Mouse (Mus musculus) monocyte, adult 5-6 weeks (primary cell): Measurements from ENCODE around the gene Glipr1l1. TPM values are rescaled to one million over a fixed set of nuclear protein-coding genes. Genes with fewer than 3 reads are reported as not detected.
"Not testable (repeated sequence)": the region's sequence is repeated elsewhere in the genome, so short reads cannot be mapped to it uniquely, and the experiment has no call there.

ENCODE experiments used
- ATAC-seq: fragments of 153-309, 156-312 bp; replicated peaks from 2 replicates; pipeline ENCODE4 v1.8.0; 2017; ENCODE audit warnings: mild to moderate bottlenecking; ENCODE audit not compliant: low TSS enrichment, insufficient number of reproducible peaks, severe bottlenecking, poor library complexity, low FRiP score
- total RNA-seq: library from RNA; stranded (forward); fragments of 200-1000, 200-491, 200-594 nt; gene quantifications from 3 replicates; pipeline ENCODE4 v1.2.3, GENCODE M21; 2017

Gene Glipr1l1
- total RNA-seq = not detected in 3 replicates

DNA sequence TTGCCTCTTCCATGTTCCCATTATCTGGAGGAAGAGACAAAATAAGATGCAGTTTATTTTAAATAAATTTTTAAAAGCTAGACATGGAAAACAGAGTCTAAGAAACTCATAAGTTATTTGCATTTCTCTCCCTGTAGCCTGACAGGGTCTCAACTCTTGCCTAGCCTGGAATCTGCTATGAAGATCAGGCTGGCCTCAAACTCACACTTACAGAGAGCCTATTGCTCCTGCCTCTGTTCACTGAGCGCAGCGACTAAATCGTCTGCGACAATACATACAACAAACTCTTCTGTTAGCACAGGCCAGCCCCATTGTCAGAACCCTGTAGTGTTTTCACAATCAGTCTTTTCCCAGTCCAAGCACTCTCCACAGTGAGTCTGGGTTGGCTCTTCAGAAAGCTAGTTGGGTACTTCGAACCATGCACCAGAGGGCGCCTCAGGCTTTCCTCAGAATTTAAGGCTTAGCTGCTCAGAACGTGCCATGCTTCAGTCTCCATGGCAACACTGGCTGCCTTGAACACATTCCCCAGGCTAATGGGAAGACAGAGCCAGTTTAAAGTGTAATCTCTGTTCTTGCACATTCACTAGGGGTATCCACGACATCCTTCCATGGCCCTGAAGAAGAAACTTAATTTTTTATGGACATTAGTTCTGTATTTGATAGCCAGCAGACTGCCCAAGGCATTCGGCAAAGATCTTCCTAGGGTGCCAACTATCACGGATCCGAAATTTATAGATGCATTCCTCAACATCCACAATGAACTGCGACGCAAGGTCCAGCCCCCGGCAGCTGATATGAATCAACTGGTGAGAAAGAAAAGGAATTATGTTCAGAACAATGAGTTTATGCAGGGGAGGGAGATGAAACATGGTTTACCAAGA is at the start of gene Glipr1l1:
Gene Glipr1l1, plus strand, starts transcription at position 488 of the 881 bp plus-strand sequence.
- ATAC-seq = peak; percentile 47; the same call in 1 of the 2 replicates

- ATAC-seq = no peak
These were observed 36.4 kb upstream of the Glipr1l1 start for GRCm38 (mm10) chr10:112023585-112023984.

DNA sequence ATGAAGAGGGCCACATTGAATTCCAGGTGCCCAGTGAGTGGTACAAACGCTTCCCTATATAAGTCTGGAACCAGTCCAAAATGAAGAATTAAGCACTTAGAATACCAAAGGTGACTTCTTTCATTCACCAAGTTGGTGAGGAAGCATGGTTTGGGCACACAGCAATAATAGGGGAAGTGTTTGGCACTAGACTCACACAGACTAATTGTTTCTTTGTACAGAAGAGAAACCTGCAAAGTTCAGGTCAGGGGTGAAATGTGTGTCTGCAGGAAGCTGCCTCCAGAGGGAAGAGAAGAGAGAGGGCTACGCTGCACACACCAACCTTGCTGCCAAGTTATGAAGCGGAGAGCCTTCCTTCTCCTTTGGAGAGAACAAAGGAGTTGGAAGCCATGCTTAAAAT is 31.3 kb upstream of the Glipr1l1 start:
- ATAC-seq = not testable (repeated sequence)

DNA sequence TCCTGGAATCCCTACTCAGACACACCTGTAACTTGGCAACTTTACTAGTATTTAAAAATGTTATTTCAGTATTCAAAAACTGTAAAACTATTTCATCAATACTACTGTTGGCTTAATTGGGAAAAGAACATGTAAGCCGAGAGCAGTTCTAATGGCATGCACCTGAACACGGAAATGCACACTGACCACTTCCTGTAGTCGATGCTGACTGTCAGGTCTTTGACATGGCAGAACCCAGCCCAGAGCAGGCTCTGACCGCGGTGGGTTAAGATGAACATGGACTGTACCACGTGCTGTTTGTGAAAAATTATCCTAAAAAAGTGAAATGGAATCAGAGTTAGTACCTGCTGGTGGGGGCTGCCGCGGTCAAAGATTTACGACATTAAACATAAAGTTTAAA is 16.5 kb upstream of the Glipr1l1 start:
- not testable (repeated sequence) for ATAC-seq

DNA sequence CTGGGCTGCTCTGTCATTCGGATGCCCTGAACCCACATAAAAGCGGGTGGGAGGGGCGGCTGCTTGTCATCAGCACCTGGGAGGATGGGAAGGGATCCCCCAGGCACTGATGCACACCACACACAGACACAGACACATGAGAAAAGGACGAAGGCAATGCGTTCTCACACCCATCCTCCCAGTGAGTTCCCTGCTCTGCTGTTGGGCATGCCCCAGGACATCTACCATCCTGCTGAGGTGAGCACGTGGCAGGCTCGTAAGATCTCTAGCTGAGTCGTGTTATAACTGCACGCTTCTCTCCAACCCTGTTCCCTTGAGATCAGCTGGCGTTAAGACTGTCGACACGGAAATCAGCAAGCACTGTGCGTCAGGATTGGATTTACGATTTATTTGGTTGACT is 15.7 kb upstream of the Glipr1l1 start:
- ATAC-seq = not testable (repeated sequence)

GRCm38 (mm10) chr10:112051220-112051619 is 8.8 kb upstream of the Glipr1l1 start:
- ATAC-seq = 0 out of 2 replicates have a peak, but pooled peaks have one; percentile 40

GRCm38 (mm10) chr10:112051956-112052355 is 8.0 kb upstream of the Glipr1l1 start:
- ATAC-seq = not testable (repeated sequence)

DNA sequence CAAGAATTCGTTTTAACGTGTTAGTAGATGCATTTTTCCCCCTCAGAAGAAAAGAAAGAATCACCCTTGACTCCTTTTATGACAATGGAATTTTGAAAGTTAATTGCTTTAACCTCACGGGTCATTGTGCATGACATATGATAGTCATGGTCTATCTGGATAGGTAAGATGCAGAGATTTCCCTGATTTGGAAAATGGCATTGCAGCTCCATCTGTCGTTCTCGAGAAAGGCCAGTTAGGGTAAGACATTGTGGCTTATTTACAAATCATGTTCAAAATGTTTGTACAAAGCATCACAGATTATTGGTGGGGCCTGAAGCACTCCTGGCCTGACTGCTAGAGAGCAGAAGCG is 570 bp downstream of the Glipr1l1 start:
- not testable (repeated sequence) for ATAC-seq

DNA sequence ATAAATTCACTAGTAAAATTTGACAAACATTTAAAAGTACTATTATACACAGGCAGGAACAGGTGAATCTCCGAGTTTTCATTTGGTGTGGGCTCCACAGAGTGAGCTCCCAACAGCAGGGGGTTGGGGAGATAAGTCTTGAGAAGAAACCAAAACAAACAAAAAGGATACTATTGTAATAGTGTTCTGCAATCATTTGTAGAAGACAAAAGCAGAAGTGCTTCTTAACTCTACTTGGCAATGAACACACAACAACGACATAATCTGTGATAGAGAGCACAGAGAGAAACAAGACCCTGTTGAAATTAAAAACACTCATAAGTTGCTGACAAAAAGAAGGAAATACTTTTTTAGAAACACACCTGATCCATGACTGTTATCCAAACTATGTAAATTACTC is 20.1 kb downstream of the Glipr1l1 start:
- ATAC-seq = no peak

GRCm38 (mm10) chr10:112083157-112083556 is 23.2 kb downstream of the Glipr1l1 start, which contains the start of gene Glipr1l2:
Gene Glipr1l2 (plus strand): TSS chr10:112083354.
- no peak for ATAC-seq

GRCm38 (mm10) chr10:112105785-112106184 is 45.8 kb downstream of the Glipr1l1 start:
- ATAC-seq = not testable (repeated sequence)

DNA sequence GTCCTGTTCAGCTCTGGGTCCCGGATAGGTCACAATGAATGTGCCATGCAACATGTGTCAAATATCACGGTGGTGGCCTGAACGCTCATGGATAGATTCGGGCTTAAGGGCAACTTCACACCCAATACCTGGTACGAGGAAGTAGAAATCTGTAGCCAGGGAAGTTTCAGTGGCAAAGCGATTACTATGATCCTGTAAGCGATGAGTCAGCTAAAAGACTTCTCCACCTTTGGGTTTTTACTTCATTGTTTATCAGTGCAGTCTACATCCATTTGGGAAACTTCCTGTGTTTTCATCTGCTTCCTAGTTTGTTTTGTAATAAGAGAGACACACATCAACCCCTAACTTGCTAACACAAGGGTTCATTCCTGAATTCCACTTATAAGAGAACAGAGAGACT is 50.4 kb downstream of the Glipr1l1 start:
- ATAC-seq = no peak

- not testable (repeated sequence) for ATAC-seq
These were observed 65.1 kb downstream of the Glipr1l1 start for GRCm38 (mm10) chr10:112125090-112125489.

DNA sequence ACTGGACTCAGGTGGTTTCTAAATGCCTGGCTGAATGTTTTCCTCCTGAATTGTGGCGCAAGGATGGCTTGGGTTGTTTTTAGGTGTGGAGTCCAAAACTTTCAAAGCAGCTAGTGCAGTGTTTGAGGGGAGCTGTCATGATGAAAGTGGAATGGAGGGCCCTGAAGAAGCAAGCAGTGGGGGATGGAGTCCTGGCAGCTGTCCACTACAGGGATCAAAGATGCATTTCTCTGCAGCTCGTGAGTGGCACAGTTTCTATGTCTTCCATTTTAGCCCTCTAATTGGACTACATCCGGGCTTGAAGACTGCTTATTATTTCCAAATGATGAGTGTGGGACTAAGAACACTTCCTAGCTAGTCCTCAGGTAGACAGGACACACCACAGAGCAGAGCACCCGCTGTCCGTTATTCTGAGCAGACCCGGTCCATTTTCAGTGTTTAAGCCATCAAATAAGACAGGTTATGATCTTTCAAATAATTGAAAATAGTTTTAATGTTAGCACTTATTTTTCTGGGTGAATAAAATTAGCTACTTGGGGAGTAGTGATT is 67.8 kb downstream of the Glipr1l1 start:
- not testable (repeated sequence) for ATAC-seq

Other genes starting within 250 kb of the Glipr1l1 start
- 29.9 to 37.7 TPM (median 33.8 TPM) in 3 replicates for gene Krr1, start 87.5 kb upstream of the Glipr1l1 start, total RNA-seq
- 136 to 239 TPM (median 213 TPM) in 3 replicates for gene Glipr1, start 57.6 kb upstream of the Glipr1l1 start, total RNA-seq
- not detected in 3 replicates for gene Glipr1l2, start 23.2 kb downstream of the Glipr1l1 start, total RNA-seq
- gene Glipr1l3, start 100.1 kb downstream of the Glipr1l1 start, total RNA-seq = not detected in 3 replicates
- not detected in 3 replicates for gene Caps2, start 103.4 kb downstream of the Glipr1l1 start, total RNA-seq
- gene Kcnc2, start 210.9 kb downstream of the Glipr1l1 start, total RNA-seq = not detected in 3 replicates